Mouse (Mus musculus) spleen, adult 2 months (tissue): ENCODE data around the gene Rela. TPM values are rescaled to one million over a fixed set of nuclear protein-coding genes. Genes with fewer than 3 reads are reported as not detected.

Source experiments
- DNase-seq, 2 experiments: peaks; one replicate each; pipeline versions ENCODE4 v3.0.0 to v3.0.0-alpha.2; 2012 to 2021; ENCODE audit warnings: low spot score in 2 of 2, low read depth in 1 of 2
- H3K27ac ChIP-seq: fragments of 200-500 bp; 2 replicates; pipeline ENCODE4 v1.5.1; 2012; ENCODE audit warnings: low read length, inconsistent platforms; ENCODE audit not compliant: insufficient read depth
- H3K27me3 ChIP-seq: fragments of 200-500 bp; 2 replicates; pipeline ENCODE4 v1.6.1; 2012; ENCODE audit warnings: mild to moderate bottlenecking, moderate library complexity, low read length, inconsistent platforms; ENCODE audit not compliant: control insufficient read depth, insufficient read depth
- H3K36me3 ChIP-seq: fragments of 200-500 bp; 2 replicates; pipeline ENCODE4 v1.6.1; 2012; ENCODE audit warnings: mild to moderate bottlenecking, low read length, inconsistent platforms; ENCODE audit not compliant: control insufficient read depth, insufficient read depth
- H3K4me1 ChIP-seq: fragments of 200-500 bp; 2 replicates; pipeline ENCODE4 v1.6.1; 2011; ENCODE audit warnings: inconsistent platforms; ENCODE audit not compliant: control insufficient read depth, insufficient read depth, insufficient read length
- H3K4me3 ChIP-seq: fragments of 200-500 bp; 2 replicates; pipeline ENCODE4 v1.5.1; 2011; ENCODE audit warnings: mild to moderate bottlenecking, inconsistent platforms; ENCODE audit not compliant: insufficient read depth, insufficient read length; ENCODE audit errors: extremely low read depth
- CTCF ChIP-seq: fragments of 200-500 bp; IDR thresholded peaks from 2 replicates; pipeline ENCODE4 v1.5.1; 2011; ENCODE audit warnings: mild to moderate bottlenecking, inconsistent platforms; ENCODE audit not compliant: insufficient read depth, insufficient read length, insufficient replicate concordance; ENCODE audit errors: extremely low read depth
- POLR2A ChIP-seq: fragments of 200-500 bp; IDR thresholded peaks from 2 replicates; pipeline ENCODE4 v1.6.1; 2011; ENCODE audit warnings: low read depth, low read length, inconsistent platforms
- WGBS: fragments of 180-500 bp; shearing (Covaris S2); methylation state at CpG from one replicate; pipeline ENCODE4 v1.1.7; 2018; 5-methylcytosine and 5-hydroxymethylcytosine counted together
- polyA plus RNA-seq: library from polyadenylated mRNA; depleted of rRNA; stranded (reverse); fragments of >200 nt; gene quantifications from 2 replicates; pipeline ENCODE4 v1.2.3, GENCODE M21; 2012

Rela gene
- polyA plus RNA-seq, 1 experiment = 87.1 TPM

- Histone ChIP-seq H3K27me3 (no peaks in the 10 kb centered on the region), H3K4me1 (peaks cover 13% of the 10 kb centered on the region; the same call in 1 of the 2 replicates), H3K4me3 (no peak overlapping the region), H3K36me3 (peaks cover 53% of the 10 kb centered on the region), H3K27ac (no peak overlapping the region)
- no peak for TF ChIP-seq POLR2A
- no peak for TF ChIP-seq CTCF
- 94% methylated on average over 9 of the region's 9 CpGs for WGBS
- DNase-seq = no peak
Measured at GRCm38 (mm10) chr19:5645280-5645679, 8.0 kb downstream of the Rela start.

GRCm38 (mm10) chr19:5646731-5647330 lies 9.5 kb downstream of the Rela start:
- DNase-seq = no peak
- WGBS = 90% methylated on average over 8 of the region's 8 CpGs
- Histone ChIP-seq H3K4me3 (no peak overlapping the region), H3K27me3 (no peaks in the 10 kb centered on the region), H3K4me1 (peaks cover 13% of the 10 kb centered on the region; the same call in 1 of the 2 replicates), H3K27ac (no peak overlapping the region), H3K36me3 (peaks cover 54% of the 10 kb centered on the region)
- TF ChIP-seq CTCF (no peak), POLR2A (no peak)

GRCm38 (mm10) chr19:5647791-5648190 lies 10.5 kb downstream of the Rela start:
- no peak overlapping the region for H3K27ac ChIP-seq
- H3K4me1 ChIP-seq = peaks cover 13% of the 10 kb centered on the region; the same call in 1 of the 2 replicates
- WGBS = 95% methylated on average over 6 of the region's 6 CpGs
- peaks cover 57% of the 10 kb centered on the region for H3K36me3 ChIP-seq
- no peak overlapping the region for H3K4me3 ChIP-seq
- DNase-seq = no peak
- no peaks in the 10 kb centered on the region for H3K27me3 ChIP-seq
- TF ChIP-seq POLR2A = no peak
- no peak for TF ChIP-seq CTCF

- Histone ChIP-seq H3K27me3 (no peaks in the 10 kb centered on the region), H3K4me1 (peaks cover 13% of the 10 kb centered on the region; the same call in 1 of the 2 replicates), H3K36me3 (peaks cover 59% of the 10 kb centered on the region), H3K27ac (peak overlapping the region; percentile 69), H3K4me3 (peak overlapping the region; percentile 41; the same call in 1 of the 2 replicates)
- TF ChIP-seq POLR2A (no peak), CTCF (no peak)
- DNase-seq = peak; percentile 76 to 85
- WGBS = 10% methylated on average over 26 of the region's 26 CpGs
Measured at GRCm38 (mm10) chr19:5648401-5649297, 11.4 kb downstream of the Rela start.

GRCm38 (mm10) chr19:5649298-5649741 lies 12.0 kb downstream of the Rela start:
- no peak for TF ChIP-seq POLR2A
- no peak for TF ChIP-seq CTCF

GRCm38 (mm10) chr19:5651502-5652274 lies 14.4 kb downstream of the Rela start:
- no peak for TF ChIP-seq POLR2A
- TF ChIP-seq CTCF = no peak
- Histone ChIP-seq H3K27ac (no peak overlapping the region), H3K4me3 (no peak overlapping the region), H3K4me1 (peaks cover 13% of the 10 kb centered on the region; the same call in 1 of the 2 replicates), H3K27me3 (no peaks in the 10 kb centered on the region), H3K36me3 (peaks cover 71% of the 10 kb centered on the region)
- DNase-seq = peak in 1 of 2 experiments; percentile 3
- 88% methylated on average over 13 of the region's 13 CpGs for WGBS

More at GRCm38 (mm10) chr19:5649298-5649741, 12.0 kb downstream of the Rela start:
- H3K36me3 ChIP-seq = peaks cover 64% of the 10 kb centered on the region
- H3K4me1 ChIP-seq = peaks cover 13% of the 10 kb centered on the region; the same call in 1 of the 2 replicates
- WGBS = 37% methylated on average over 6 of the region's 6 CpGs
- DNase-seq = no peak
- H3K4me3 ChIP-seq = no peak overlapping the region; the same call in 1 of the 2 replicates
- peak overlapping the region; percentile 28 for H3K27ac ChIP-seq
- H3K27me3 ChIP-seq = no peaks in the 10 kb centered on the region
